Mouse (Mus musculus) monocyte, adult 5-6 weeks (primary cell): Measurements from ENCODE around the gene Cym. TPM values are rescaled to one million over a fixed set of nuclear protein-coding genes. Genes with fewer than 3 reads are reported as not detected.

ENCODE experiments used
- ATAC-seq: fragments of 153-309, 156-312 bp; replicated peaks from 2 replicates; pipeline ENCODE4 v1.8.0; 2017; ENCODE audit warnings: mild to moderate bottlenecking; ENCODE audit not compliant: low TSS enrichment, insufficient number of reproducible peaks, severe bottlenecking, poor library complexity, low FRiP score
- total RNA-seq: library from RNA; stranded (forward); fragments of 200-1000, 200-491, 200-594 nt; gene quantifications from 3 replicates; pipeline ENCODE4 v1.2.3, GENCODE M21; 2017

The Cym gene
- total RNA-seq, 1 experiment from 2014 or later = not detected

- ATAC-seq = no peak
Measured at GRCm38 (mm10) chr3:107180860-107181259, 40.7 kb downstream of the Cym start.

- no peak for ATAC-seq
Measured at GRCm38 (mm10) chr3:107176501-107176900, 45.0 kb downstream of the Cym start.

- no peak for ATAC-seq
Measured at GRCm38 (mm10) chr3:107175486-107175885, 46.0 kb downstream of the Cym start.

GRCm38 (mm10) chr3:107172556-107172955 is 49.0 kb downstream of the Cym start:
- ATAC-seq = no peak

- ATAC-seq = no peak
Measured at GRCm38 (mm10) chr3:107171964-107172363, 49.6 kb downstream of the Cym start.

GRCm38 (mm10) chr3:107169552-107169951 is 52.0 kb downstream of the Cym start:
- ATAC-seq = no peak

GRCm38 (mm10) chr3:107162741-107163140 is 58.8 kb downstream of the Cym start:
- no peak for ATAC-seq

Other genes with a start within 250 kb of the Cym start
- 5.3 to 23.6 TPM (median 8.3 TPM) in 3 replicates for gene Kcna3, start 185.6 kb downstream of the Cym start, total RNA-seq
- 0.10 TPM in 1 of 3 replicates, not detected in the others for gene Kcna2, start 120.6 kb downstream of the Cym start, total RNA-seq
- gene Kcna10, start 38.7 kb downstream of the Cym start, total RNA-seq = not detected in 3 replicates
- not detected in 3 replicates for gene A630076J17Rik, start 8.9 kb upstream of the Cym start, total RNA-seq
- 0.21 TPM in 1 of 3 replicates, not detected in the others for gene Prok1, start 18.0 kb upstream of the Cym start, total RNA-seq
- gene Lamtor5, start 57.1 kb upstream of the Cym start, total RNA-seq = 53.9 to 104 TPM (median 75.6 TPM) in 3 replicates
- 0.67 to 1.1 TPM (median 0.96 TPM) in 3 replicates for gene Slc16a4, start 69.5 kb upstream of the Cym start, total RNA-seq
- 22.2 to 45.8 TPM (median 22.5 TPM) in 3 replicates for gene Rbm15, start 111.9 kb upstream of the Cym start, total RNA-seq
- gene Kcnc4, start 237.8 kb upstream of the Cym start, total RNA-seq = not detected in 3 replicates